Mouse (Mus musculus): Measurements from ENCODE around the gene Blmh. TPM values are rescaled to one million over a fixed set of nuclear protein-coding genes. Genes with fewer than 3 reads are reported as not detected.

The Blmh gene
- polyA plus RNA-seq (2015; fragmentation: Nextera tagmentation; extraction: Ambion mirVana), result 128 and 134 TPM in 2 replicates

GRCm38 (mm10) chr11:76924759-76925236 is at the start of gene Blmh:
Gene Blmh (plus strand): TSS chr11:76924809.
- H3K4me2 ChIP-seq (replicated peaks), result no peak within 1 kb of the TSS
- no peaks in the 10 kb centered on the region for H3K27me3 ChIP-seq
- no peaks in the 10 kb centered on the region for H3K36me3 ChIP-seq
- H3K9ac ChIP-seq (replicated peaks), result no peak within 1 kb of the TSS
- ATAC-seq (replicated peaks), result no peak
- H3K27ac ChIP-seq (replicated peaks), result no peak within 1 kb of the TSS
- H3K9me3 ChIP-seq, result no peaks in the 10 kb centered on the region
- no peak within 1 kb of the TSS for H3K4me3 ChIP-seq
- no peaks in the 10 kb centered on the region for H3K4me1 ChIP-seq
- 85% methylated on average over 6 of the region's 6 CpGs for WGBS

- H3K9me3 ChIP-seq, result no peaks in the 10 kb centered on the region
- H3K4me1 ChIP-seq, result no peaks in the 10 kb centered on the region
- 95% methylated on average over 5 of the region's 5 CpGs for WGBS
- no peaks in the 10 kb centered on the region for H3K27me3 ChIP-seq
- no peak overlapping the region for H3K4me2 ChIP-seq (replicated peaks)
- H3K36me3 ChIP-seq, result no peaks in the 10 kb centered on the region
- H3K4me3 ChIP-seq, result no peak overlapping the region
- ATAC-seq (replicated peaks), result no peak
- no peak overlapping the region for H3K9ac ChIP-seq (replicated peaks)
- H3K27ac ChIP-seq (replicated peaks), result no peak overlapping the region
Observed at GRCm38 (mm10) chr11:76879816-76880215, 44.8 kb upstream of the Blmh start.

- H3K4me1 ChIP-seq, result no peaks in the 10 kb centered on the region
- no peak overlapping the region for H3K4me2 ChIP-seq (replicated peaks)
- H3K4me3 ChIP-seq, result no peak overlapping the region
- H3K9ac ChIP-seq (replicated peaks), result no peak overlapping the region
- H3K27ac ChIP-seq (replicated peaks), result no peak overlapping the region
- no peaks in the 10 kb centered on the region for H3K36me3 ChIP-seq
- H3K9me3 ChIP-seq, result no peaks in the 10 kb centered on the region
- H3K27me3 ChIP-seq, result no peaks in the 10 kb centered on the region
- WGBS, result 34% methylated on average over 5 of the region's 5 CpGs
- no peak for ATAC-seq (replicated peaks)
Observed at GRCm38 (mm10) chr11:76884451-76884850, 40.2 kb upstream of the Blmh start.

GRCm38 (mm10) chr11:76889339-76890164 is 35.1 kb upstream of the Blmh start:
- H3K9me3 ChIP-seq, result no peaks in the 10 kb centered on the region
- no peak overlapping the region for H3K27ac ChIP-seq (replicated peaks)
- no peak overlapping the region for H3K4me2 ChIP-seq (replicated peaks)
- no peaks in the 10 kb centered on the region for H3K4me1 ChIP-seq
- no peaks in the 10 kb centered on the region for H3K36me3 ChIP-seq
- H3K27me3 ChIP-seq, result no peaks in the 10 kb centered on the region
- H3K4me3 ChIP-seq, result no peak overlapping the region
- H3K9ac ChIP-seq (replicated peaks), result no peak overlapping the region
- 78% methylated on average over 10 of the region's 10 CpGs for WGBS
- no peak for ATAC-seq (replicated peaks)

- no peak for ATAC-seq (replicated peaks)
- Histone ChIP-seq H3K9ac (replicated peaks) (no peak overlapping the region), H3K9me3 (no peaks in the 10 kb centered on the region), H3K4me2 (replicated peaks) (no peak overlapping the region), H3K27ac (replicated peaks) (no peak overlapping the region), H3K36me3 (no peaks in the 10 kb centered on the region), H3K27me3 (no peaks in the 10 kb centered on the region), H3K4me1 (no peaks in the 10 kb centered on the region), H3K4me3 (no peak overlapping the region)
- 94% methylated on average over 7 of the region's 7 CpGs for WGBS
Observed at GRCm38 (mm10) chr11:76891171-76891570, 33.4 kb upstream of the Blmh start.

- ATAC-seq (replicated peaks), result no peak
- Histone ChIP-seq H3K9me3 (no peaks in the 10 kb centered on the region), H3K4me1 (no peaks in the 10 kb centered on the region), H3K27me3 (no peaks in the 10 kb centered on the region), H3K9ac (replicated peaks) (no peak overlapping the region), H3K27ac (replicated peaks) (no peak overlapping the region), H3K4me2 (replicated peaks) (no peak overlapping the region), H3K4me3 (no peak overlapping the region), H3K36me3 (no peaks in the 10 kb centered on the region)
- 80% methylated on average over 4 of the region's 4 CpGs for WGBS
Observed at GRCm38 (mm10) chr11:76891738-76892349, 32.8 kb upstream of the Blmh start.

- no peak for ATAC-seq (replicated peaks)
- Histone ChIP-seq H3K9me3 (no peaks in the 10 kb centered on the region), H3K4me2 (replicated peaks) (no peak overlapping the region), H3K36me3 (no peaks in the 10 kb centered on the region), H3K4me1 (no peaks in the 10 kb centered on the region), H3K4me3 (no peak overlapping the region), H3K27me3 (no peaks in the 10 kb centered on the region), H3K27ac (replicated peaks) (no peak overlapping the region), H3K9ac (replicated peaks) (no peak overlapping the region)
- 84% methylated on average over 3 of the region's 3 CpGs for WGBS
Observed at GRCm38 (mm10) chr11:76892972-76893371, 31.6 kb upstream of the Blmh start.

GRCm38 (mm10) chr11:76893570-76893969 is 31.0 kb upstream of the Blmh start:
- Histone ChIP-seq H3K27me3 (no peaks in the 10 kb centered on the region), H3K9ac (replicated peaks) (no peak overlapping the region), H3K36me3 (no peaks in the 10 kb centered on the region), H3K4me1 (no peaks in the 10 kb centered on the region), H3K9me3 (no peaks in the 10 kb centered on the region), H3K27ac (replicated peaks) (no peak overlapping the region), H3K4me3 (no peak overlapping the region), H3K4me2 (replicated peaks) (no peak overlapping the region)
- no peak for ATAC-seq (replicated peaks)
- WGBS, result 52% methylated on average over 4 of the region's 4 CpGs

GRCm38 (mm10) chr11:76894240-76894639 is 30.4 kb upstream of the Blmh start:
- Histone ChIP-seq H3K4me2 (replicated peaks) (no peak overlapping the region), H3K36me3 (no peaks in the 10 kb centered on the region), H3K9me3 (no peaks in the 10 kb centered on the region), H3K4me1 (no peaks in the 10 kb centered on the region), H3K9ac (replicated peaks) (no peak overlapping the region), H3K27me3 (no peaks in the 10 kb centered on the region), H3K4me3 (no peak overlapping the region), H3K27ac (replicated peaks) (no peak overlapping the region)
- no peak for ATAC-seq (replicated peaks)
- WGBS, result 33% methylated on average over 5 of the region's 5 CpGs

- no peak for ATAC-seq (replicated peaks)
- H3K9ac ChIP-seq (replicated peaks), result no peak overlapping the region
- no peak overlapping the region for H3K4me2 ChIP-seq (replicated peaks)
- no peaks in the 10 kb centered on the region for H3K9me3 ChIP-seq
- no peak overlapping the region for H3K4me3 ChIP-seq
- no peaks in the 10 kb centered on the region for H3K36me3 ChIP-seq
- no peaks in the 10 kb centered on the region for H3K4me1 ChIP-seq
- no peaks in the 10 kb centered on the region for H3K27me3 ChIP-seq
- WGBS, result 80% methylated on average over 6 of the region's 6 CpGs
- no peak overlapping the region for H3K27ac ChIP-seq (replicated peaks)
Observed at GRCm38 (mm10) chr11:76896360-76896759, 28.2 kb upstream of the Blmh start.

GRCm38 (mm10) chr11:76897126-76897525 is 27.5 kb upstream of the Blmh start:
- no peak overlapping the region for H3K4me3 ChIP-seq
- no peaks in the 10 kb centered on the region for H3K9me3 ChIP-seq
- H3K4me2 ChIP-seq (replicated peaks), result no peak overlapping the region
- no peak overlapping the region for H3K27ac ChIP-seq (replicated peaks)
- H3K27me3 ChIP-seq, result no peaks in the 10 kb centered on the region
- no peak for ATAC-seq (replicated peaks)
- H3K4me1 ChIP-seq, result no peaks in the 10 kb centered on the region
- no peak overlapping the region for H3K9ac ChIP-seq (replicated peaks)
- H3K36me3 ChIP-seq, result no peaks in the 10 kb centered on the region
- WGBS, result 76% methylated on average over 1 of the region's 1 CpGs

GRCm38 (mm10) chr11:76897871-76898270 is 26.7 kb upstream of the Blmh start:
- Histone ChIP-seq H3K9me3 (no peaks in the 10 kb centered on the region), H3K27me3 (no peaks in the 10 kb centered on the region), H3K36me3 (no peaks in the 10 kb centered on the region), H3K4me3 (no peak overlapping the region), H3K4me2 (replicated peaks) (no peak overlapping the region), H3K27ac (replicated peaks) (no peak overlapping the region), H3K4me1 (no peaks in the 10 kb centered on the region), H3K9ac (replicated peaks) (no peak overlapping the region)
- WGBS, result 43% methylated on average over 3 of the region's 3 CpGs
- ATAC-seq (replicated peaks), result no peak

All from forebrain, embryonic 15.5 days (tissue).